Mouse (Mus musculus): ENCODE data around the gene Stac3. TPM values are rescaled to one million over a fixed set of nuclear protein-coding genes. Genes with fewer than 3 reads are reported as not detected.

The Stac3 gene
- polyA plus RNA-seq, 2 experiments = 0.37 TPM; not detected in 1

GRCm38 (mm10) chr10:127530945-127531344, 29.5 kb downstream of the Stac3 start:
- Histone ChIP-seq H3K4me1 (replicated peaks; ENCODE audit: control insufficient read depth in 2 of 2, insufficient read depth in 2 of 2, low read length in 1 of 2) (no peaks in the 10 kb centered on the region), H3K27me3 (ENCODE audit: control insufficient read depth, insufficient read depth, low read length) (peaks cover 100% of the 10 kb centered on the region), H3K27ac (no peak overlapping the region), H3K4me2 (ENCODE audit: low read depth) (no peak overlapping the region), H3K4me3 (ENCODE audit: insufficient read depth in 1 of 2, low read depth in 2 of 2, low read length in 2 of 2) (no peak overlapping the region), H3K9ac (replicated peaks) (no peak overlapping the region), H3K9me3 (ENCODE audit: control insufficient read depth, low read length) (no peaks in the 10 kb centered on the region), H3K36me3 (replicated peaks; ENCODE audit: control insufficient read depth, insufficient read depth, low read depth) (no peaks in the 10 kb centered on the region)
- no peak for TF ChIP-seq CTCF (IDR thresholded peaks at IDR 0.05; ENCODE audit: low read depth)
- no peak for TF ChIP-seq EP300 (IDR thresholded peaks at IDR 0.05; ENCODE audit: low read depth)
- ATAC-seq (ENCODE audit: insufficient read depth) (no peak), DNase-seq (ENCODE audit: low read depth in 3 of 3, low spot score in 3 of 3) (no peak)
- WGBS (ENCODE audit: insufficient replicate concordance) = 2% methylated on average over 22 of the region's 25 CpGs

GRCm38 (mm10) chr10:127531548-127531947, 30.1 kb downstream of the Stac3 start:
- no peaks in the 10 kb centered on the region for H3K36me3 ChIP-seq (replicated peaks; ENCODE audit: control insufficient read depth, insufficient read depth, low read depth)
- no peak overlapping the region for H3K4me3 ChIP-seq (ENCODE audit: insufficient read depth in 1 of 2, low read depth in 2 of 2, low read length in 2 of 2)
- ATAC-seq (ENCODE audit: insufficient read depth) = no peak
- WGBS (ENCODE audit: insufficient replicate concordance) = 2% methylated on average over 4 of the region's 4 CpGs
- no peaks in the 10 kb centered on the region for H3K4me1 ChIP-seq (replicated peaks; ENCODE audit: control insufficient read depth in 2 of 2, insufficient read depth in 2 of 2, low read length in 1 of 2)
- no peaks in the 10 kb centered on the region for H3K9me3 ChIP-seq (ENCODE audit: control insufficient read depth, low read length)
- H3K27ac ChIP-seq = no peak overlapping the region
- no peak overlapping the region for H3K4me2 ChIP-seq (ENCODE audit: low read depth)
- no peak overlapping the region for H3K9ac ChIP-seq (replicated peaks)
- TF ChIP-seq CTCF (IDR thresholded peaks at IDR 0.05; ENCODE audit: low read depth) (no peak), EP300 (IDR thresholded peaks at IDR 0.05; ENCODE audit: low read depth) (no peak)
- DNase-seq (ENCODE audit: low read depth in 3 of 3, low spot score in 3 of 3) = no peak
- H3K27me3 ChIP-seq (ENCODE audit: control insufficient read depth, insufficient read depth, low read length) = peaks cover 100% of the 10 kb centered on the region

GRCm38 (mm10) chr10:127534036-127534928, 32.8 kb downstream of the Stac3 start, which contains the start of gene Nxph4:
Nxph4 (minus strand) TSS chr10:127534559.
- peaks cover 76% of the 10 kb centered on the region for H3K27me3 ChIP-seq (ENCODE audit: control insufficient read depth, insufficient read depth, low read length)
- ATAC-seq (ENCODE audit: insufficient read depth) = peak; percentile 22; the same call in 1 of the 2 replicates
- H3K9me3 ChIP-seq (ENCODE audit: control insufficient read depth, low read length) = no peaks in the 10 kb centered on the region
- peak within 1 kb of the TSS; percentile 40 for H3K4me2 ChIP-seq (ENCODE audit: low read depth)
- no peak for DNase-seq (ENCODE audit: low read depth in 3 of 3, low spot score in 3 of 3)
- H3K9ac ChIP-seq (replicated peaks) = no peak within 1 kb of the TSS
- H3K4me3 ChIP-seq (ENCODE audit: insufficient read depth in 1 of 2, low read depth in 2 of 2, low read length in 2 of 2) = peak within 1 kb of the TSS in 1 of 2 experiments; percentile 36; a peak in 2 of 4 replicates
- no peak within 1 kb of the TSS for H3K27ac ChIP-seq
- no peaks in the 10 kb centered on the region for H3K4me1 ChIP-seq (replicated peaks; ENCODE audit: control insufficient read depth in 2 of 2, insufficient read depth in 2 of 2, low read length in 1 of 2)
- TF ChIP-seq EP300 (IDR thresholded peaks at IDR 0.05; ENCODE audit: low read depth) = no peak
- TF ChIP-seq CTCF (IDR thresholded peaks at IDR 0.05; ENCODE audit: low read depth) = no peak
- under 1% methylated on average over 60 of the region's 78 CpGs for WGBS (ENCODE audit: insufficient replicate concordance)
- H3K36me3 ChIP-seq (replicated peaks; ENCODE audit: control insufficient read depth, insufficient read depth, low read depth) = no peaks in the 10 kb centered on the region

- Histone ChIP-seq H3K27me3 (ENCODE audit: control insufficient read depth, insufficient read depth, low read length) (peaks cover 70% of the 10 kb centered on the region), H3K9ac (replicated peaks) (no peak overlapping the region), H3K27ac (no peak overlapping the region), H3K4me3 (ENCODE audit: insufficient read depth in 1 of 2, low read depth in 2 of 2, low read length in 2 of 2) (no peak overlapping the region), H3K4me1 (replicated peaks; ENCODE audit: control insufficient read depth in 2 of 2, insufficient read depth in 2 of 2, low read length in 1 of 2) (no peaks in the 10 kb centered on the region), H3K4me2 (ENCODE audit: low read depth) (no peak overlapping the region), H3K9me3 (ENCODE audit: control insufficient read depth, low read length) (no peaks in the 10 kb centered on the region), H3K36me3 (replicated peaks; ENCODE audit: control insufficient read depth, insufficient read depth, low read depth) (no peaks in the 10 kb centered on the region)
- TF ChIP-seq CTCF (IDR thresholded peaks at IDR 0.05; ENCODE audit: low read depth) (no peak), EP300 (IDR thresholded peaks at IDR 0.05; ENCODE audit: low read depth) (no peak)
- 1% methylated on average over 28 of the region's 30 CpGs for WGBS (ENCODE audit: insufficient replicate concordance)
- DNase-seq (ENCODE audit: low read depth in 3 of 3, low spot score in 3 of 3) (no peak), ATAC-seq (ENCODE audit: insufficient read depth) (no peak)
These were observed 33.5 kb downstream of the Stac3 start for GRCm38 (mm10) chr10:127534929-127535384.

- no peaks in the 10 kb centered on the region for H3K4me1 ChIP-seq (replicated peaks; ENCODE audit: control insufficient read depth in 2 of 2, insufficient read depth in 2 of 2, low read length in 1 of 2)
- WGBS (ENCODE audit: insufficient replicate concordance) = 12% methylated on average over 8 of the region's 8 CpGs
- ATAC-seq (ENCODE audit: insufficient read depth) (no peak), DNase-seq (ENCODE audit: low read depth in 3 of 3, low spot score in 3 of 3) (no peak)
- H3K9me3 ChIP-seq (ENCODE audit: control insufficient read depth, low read length) = no peaks in the 10 kb centered on the region
- TF ChIP-seq CTCF (IDR thresholded peaks at IDR 0.05; ENCODE audit: low read depth) (peak; percentile 50), EP300 (IDR thresholded peaks at IDR 0.05; ENCODE audit: low read depth) (no peak)
- no peak overlapping the region for H3K4me3 ChIP-seq (ENCODE audit: insufficient read depth in 1 of 2, low read depth in 2 of 2, low read length in 2 of 2)
- no peak overlapping the region for H3K4me2 ChIP-seq (ENCODE audit: low read depth)
- no peak overlapping the region for H3K27ac ChIP-seq
- peaks cover 52% of the 10 kb centered on the region for H3K27me3 ChIP-seq (ENCODE audit: control insufficient read depth, insufficient read depth, low read length)
- no peak overlapping the region for H3K9ac ChIP-seq (replicated peaks)
- no peaks in the 10 kb centered on the region for H3K36me3 ChIP-seq (replicated peaks; ENCODE audit: control insufficient read depth, insufficient read depth, low read depth)
These were observed 35.3 kb downstream of the Stac3 start for GRCm38 (mm10) chr10:127536586-127537314.

Data from liver, embryonic 14.5 days (tissue).